Mouse (Mus musculus): ENCODE results near the gene Daam1.

The Daam1 gene

DNA sequence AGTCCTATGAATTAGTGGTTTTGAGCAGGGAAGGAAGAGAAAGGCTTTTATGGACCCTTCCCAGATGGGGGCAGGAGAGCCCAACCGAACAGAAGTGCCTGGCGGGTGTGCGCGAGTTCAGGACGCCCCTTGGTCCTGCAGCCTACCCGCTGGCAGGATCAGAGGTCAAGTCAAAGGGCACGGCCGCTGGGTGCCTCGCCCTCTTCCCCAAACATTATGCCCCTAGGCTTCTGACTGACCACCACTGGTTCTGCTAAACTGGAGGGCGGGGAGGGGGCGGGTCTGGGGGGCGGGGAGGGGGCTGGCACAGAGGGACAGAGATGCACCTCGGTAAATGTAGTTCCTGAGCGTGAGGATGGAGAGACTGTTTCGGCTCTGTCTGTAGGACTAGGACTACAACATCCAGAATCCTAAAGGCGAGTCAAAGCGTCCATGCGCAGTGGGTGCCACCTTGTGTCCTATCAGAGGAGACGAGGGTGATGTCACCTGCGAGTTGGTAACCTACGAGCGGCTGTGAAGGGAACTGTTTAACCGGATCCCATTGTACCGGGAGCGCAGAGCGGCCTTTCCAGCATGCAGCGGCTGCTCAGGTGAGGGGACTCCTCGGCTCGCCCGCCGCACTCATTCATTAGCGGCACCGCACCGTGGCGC, at the start of gene Daam1:
Daam1 (plus strand) TSS at position 472 of the 651 bp plus-strand sequence.
- peak; percentile 96 to 98 for DNase-seq (ENCODE audit: inconsistent age in 2 of 2, low spot score in 1 of 2)

DNA sequence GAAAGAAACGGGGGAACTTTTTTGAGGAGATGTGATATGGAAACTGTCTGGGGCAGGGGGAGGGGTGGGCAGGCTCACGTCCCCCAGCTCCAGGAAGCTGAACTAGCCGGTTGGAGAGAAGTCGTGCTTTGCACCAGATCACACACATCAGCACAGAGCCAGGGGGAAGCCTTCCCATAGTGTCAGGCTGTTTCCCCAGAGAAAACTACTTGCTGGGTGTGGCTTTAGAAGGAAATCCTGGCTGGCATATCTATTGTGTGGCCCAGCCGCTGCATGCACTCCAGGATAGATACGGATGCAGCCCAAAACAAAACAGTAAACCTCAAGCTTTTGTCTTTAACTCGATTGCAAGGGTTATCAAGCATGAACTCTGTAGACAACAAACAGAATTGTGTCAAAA, 49.7 kb upstream of the Daam1 start:
- DNase-seq (ENCODE audit: inconsistent age in 2 of 2, low spot score in 1 of 2): no peak

DNA sequence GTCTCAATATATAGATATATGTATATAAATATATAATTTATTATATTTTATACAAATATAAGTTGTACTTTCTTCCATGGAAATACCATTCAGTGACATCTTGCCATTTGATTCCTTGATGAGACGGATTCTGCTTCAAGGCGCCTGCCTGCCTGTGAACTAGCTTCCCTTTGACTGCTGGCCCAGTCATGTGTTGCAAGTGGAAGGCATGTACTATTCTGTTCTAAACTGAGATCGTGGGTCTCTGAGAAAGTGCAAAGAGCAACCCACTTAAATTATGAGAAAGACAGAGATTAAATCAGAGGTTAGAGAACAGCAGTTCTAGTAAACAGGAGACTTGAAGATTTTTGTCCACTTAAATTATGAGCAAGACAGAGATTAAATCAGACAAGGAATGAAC, 46.9 kb upstream of the Daam1 start:
- DNase-seq (ENCODE audit: inconsistent age in 2 of 2, low spot score in 1 of 2): no peak

DNA sequence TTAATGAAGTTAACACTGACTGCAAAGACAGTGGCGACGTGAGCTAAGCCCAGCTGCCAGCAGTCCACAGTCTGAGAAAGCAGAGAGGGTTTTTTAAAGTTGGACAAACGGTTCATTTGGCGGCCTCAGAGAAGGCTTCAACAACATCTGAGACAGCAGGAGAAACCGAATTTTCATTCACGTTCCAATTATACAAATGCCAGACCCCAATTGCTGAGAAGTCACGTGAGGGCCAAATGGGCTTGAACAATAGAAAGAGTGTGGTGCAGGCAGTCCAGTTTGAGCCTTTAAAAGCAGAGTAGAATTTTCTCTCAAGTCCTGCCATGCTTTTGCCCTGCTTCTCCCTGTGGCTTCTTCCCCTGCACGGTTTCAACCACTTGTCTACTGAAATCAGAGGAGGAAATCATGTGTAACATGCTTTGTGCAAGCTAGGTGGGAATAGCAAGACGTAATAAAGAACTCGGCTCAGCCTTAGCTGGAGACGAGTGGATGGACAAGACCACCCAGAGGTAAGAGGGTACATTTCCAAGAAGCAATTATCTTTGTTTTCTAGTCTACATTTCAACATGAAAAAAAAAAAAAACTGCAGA, 46.1 kb upstream of the Daam1 start:
- no peak for DNase-seq (ENCODE audit: inconsistent age in 2 of 2, low spot score in 1 of 2)

DNA sequence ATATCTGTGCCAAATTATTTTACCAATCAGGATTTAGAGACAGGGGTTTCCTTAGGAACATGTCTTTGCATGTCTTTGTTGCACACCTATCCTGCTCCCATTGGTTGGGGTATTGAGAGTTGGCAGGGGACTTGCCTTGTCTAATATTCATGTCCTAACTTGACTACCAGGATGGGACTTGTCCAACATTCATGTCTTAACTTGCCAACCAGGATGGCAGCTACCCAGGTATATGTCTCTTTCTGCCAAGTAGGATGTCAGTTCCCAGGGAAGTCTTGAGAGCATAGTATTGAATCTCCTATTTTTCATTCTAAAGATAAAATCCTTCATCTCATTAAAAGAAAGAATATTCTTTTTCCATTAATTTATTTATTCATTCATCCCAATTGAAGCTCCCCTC, 44.4 kb upstream of the Daam1 start:
- no peak for DNase-seq (ENCODE audit: inconsistent age in 2 of 2, low spot score in 1 of 2)

DNA sequence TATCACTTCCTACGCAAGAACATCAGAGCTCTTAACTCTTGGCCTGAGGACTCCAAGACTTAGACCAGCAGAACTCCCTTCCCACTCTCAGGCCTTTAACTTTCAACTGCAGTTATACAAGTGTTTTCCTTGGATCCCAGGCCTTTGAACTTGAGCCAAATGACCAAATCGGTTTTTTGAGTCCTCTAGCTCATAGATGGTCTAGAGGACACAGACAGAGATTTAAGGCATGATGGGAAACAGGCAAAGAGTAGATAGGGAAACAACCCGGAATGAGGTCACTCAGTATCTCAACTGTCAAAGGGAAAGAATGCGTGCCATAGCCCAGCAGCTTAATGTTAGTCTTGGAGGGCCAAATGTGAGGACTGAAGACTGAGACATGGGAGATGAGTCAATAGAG, 42.1 kb upstream of the Daam1 start:
- DNase-seq (ENCODE audit: inconsistent age in 2 of 2, low spot score in 1 of 2): peak; percentile 11 to 19

DNA sequence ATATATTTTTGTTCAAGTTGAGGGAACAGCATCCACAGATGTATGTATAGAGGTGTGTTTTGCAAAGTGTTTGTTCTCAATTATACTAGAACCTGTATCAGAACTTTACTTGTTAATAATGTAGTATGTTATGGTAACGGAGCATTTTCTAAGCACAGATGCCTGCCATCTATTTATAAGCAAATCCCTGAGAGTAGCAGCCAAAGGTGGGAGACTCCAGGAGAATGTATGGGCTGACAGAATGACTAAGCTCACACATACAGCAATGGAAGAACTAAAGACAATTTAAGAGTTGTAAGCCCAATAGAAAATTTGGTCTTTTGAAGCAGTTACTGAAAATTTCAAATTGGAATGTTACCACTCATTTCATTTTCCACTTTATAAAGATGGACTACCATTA, 40.3 kb upstream of the Daam1 start:
- no peak for DNase-seq (ENCODE audit: inconsistent age in 2 of 2, low spot score in 1 of 2)

DNA sequence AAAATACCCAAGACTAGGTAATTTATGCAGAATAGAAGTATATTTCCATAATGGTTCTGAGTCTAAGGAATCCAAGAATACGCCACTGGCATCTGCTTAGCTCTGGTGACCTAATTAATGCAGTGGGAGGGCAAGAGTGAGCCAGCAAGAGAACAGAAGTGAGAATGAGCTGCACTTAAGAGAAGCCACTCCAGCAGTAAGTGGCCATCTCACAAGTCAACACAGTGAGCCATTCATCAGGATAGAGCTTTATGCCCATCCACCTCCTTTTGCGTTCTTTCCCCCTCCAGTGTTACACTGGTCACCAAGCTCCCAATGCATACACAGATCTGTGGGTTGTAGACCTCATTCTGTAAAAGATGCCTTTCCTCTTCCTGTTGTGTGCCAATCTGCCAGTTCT, 37.8 kb upstream of the Daam1 start:
- DNase-seq (ENCODE audit: inconsistent age in 2 of 2, low spot score in 1 of 2): no peak

DNA sequence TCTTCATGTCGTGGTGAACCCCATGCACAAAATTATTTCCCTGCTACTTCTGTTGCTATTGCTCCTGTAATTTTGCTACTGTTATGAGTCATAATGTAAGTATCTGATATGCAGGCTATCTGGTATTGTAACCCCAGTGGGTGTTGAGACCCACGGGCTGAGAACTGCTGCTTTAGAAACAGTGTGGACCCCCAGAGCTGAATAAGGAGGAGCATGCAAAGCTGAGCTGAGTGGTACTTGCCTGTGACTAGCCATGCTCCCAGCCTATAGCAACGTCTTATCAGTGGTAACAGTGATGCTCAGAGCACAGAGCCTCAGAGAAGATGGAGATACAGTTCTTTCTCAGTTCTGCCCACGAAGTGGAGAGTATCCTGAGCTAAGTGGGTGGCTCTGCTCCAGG, 35.3 kb upstream of the Daam1 start:
- DNase-seq (ENCODE audit: inconsistent age in 2 of 2, low spot score in 1 of 2): no peak

DNA sequence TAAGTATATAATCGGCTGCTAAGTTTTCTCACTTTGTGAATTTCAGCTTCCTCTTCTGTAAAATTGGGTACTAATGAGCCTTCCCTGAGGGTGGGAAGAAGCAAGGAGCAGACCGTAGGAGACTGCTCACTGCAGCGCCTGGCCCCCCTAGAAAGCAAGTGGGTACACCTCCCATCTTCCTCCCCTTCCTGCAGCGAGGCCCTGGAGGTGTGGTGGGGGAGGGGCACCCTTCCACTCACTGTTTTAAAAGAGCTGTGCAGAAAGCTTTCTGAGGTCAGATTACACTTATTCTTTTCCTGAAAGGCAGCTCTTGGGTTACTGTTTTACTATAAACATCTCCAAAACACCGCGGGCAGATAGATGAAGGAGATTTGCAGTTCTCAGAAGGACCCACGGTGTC, 34.4 kb upstream of the Daam1 start:
- no peak for DNase-seq (ENCODE audit: inconsistent age in 2 of 2, low spot score in 1 of 2)

DNA sequence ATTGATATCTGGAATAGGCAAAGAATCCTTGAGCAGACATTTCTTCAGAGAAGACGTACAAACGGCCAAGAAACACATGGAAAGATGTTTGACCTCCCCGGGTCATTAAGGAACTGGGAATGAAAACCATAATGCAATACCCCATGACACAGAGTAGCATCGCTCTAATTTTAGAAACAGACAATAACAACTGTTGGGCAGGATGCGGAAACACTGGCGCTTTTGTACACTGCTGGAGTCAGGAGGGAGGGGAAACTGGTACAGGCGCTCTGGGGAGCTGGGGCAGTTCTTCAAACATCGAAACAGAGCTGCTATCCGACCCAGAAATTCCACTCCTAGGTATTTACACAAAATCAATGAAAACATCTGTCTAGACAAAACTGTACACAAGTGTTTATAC, 23.6 kb upstream of the Daam1 start:
- no peak for DNase-seq (ENCODE audit: inconsistent age in 2 of 2, low spot score in 1 of 2)

DNA sequence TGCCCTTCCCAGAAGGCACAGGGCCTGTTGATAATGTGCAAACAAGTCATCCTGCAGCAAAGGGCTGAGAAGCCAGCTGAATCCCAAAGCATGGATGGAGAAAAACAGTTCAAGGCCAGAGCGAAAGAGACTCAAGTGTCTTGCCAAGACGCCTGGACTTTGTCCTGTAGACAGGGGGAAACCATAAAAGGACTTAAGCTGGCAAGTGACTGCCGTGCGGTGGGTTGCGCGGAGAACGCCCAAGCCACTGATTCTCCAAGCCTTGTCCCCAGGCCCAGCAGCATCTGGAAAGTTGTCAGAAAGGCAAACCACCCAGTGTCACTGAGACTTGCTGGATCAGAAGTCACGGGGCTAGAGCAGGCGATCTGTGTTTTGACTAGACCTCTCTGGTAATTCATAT, 22.2 kb upstream of the Daam1 start:
- DNase-seq (ENCODE audit: inconsistent age in 2 of 2, low spot score in 1 of 2): peak in 1 of 2 experiments; percentile 31

DNA sequence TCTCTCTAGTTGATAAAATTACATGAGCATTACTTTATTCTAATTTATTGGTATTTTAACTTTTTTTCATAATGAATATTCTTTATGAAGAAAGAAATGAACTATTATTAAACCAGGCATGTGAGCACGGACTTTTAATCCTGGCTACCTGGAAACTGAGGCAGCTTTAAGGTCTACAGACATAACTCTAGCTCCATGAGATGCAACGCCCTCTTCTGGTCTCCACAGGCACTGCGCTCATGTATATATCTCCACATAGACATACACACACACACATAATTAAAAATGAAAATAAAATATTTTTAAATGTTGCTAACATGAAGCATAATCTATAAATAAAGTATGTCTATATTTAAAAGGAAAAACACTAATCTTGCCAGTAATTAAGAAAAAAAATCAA, 21.3 kb upstream of the Daam1 start:
- no peak for DNase-seq (ENCODE audit: inconsistent age in 2 of 2, low spot score in 1 of 2)

DNA sequence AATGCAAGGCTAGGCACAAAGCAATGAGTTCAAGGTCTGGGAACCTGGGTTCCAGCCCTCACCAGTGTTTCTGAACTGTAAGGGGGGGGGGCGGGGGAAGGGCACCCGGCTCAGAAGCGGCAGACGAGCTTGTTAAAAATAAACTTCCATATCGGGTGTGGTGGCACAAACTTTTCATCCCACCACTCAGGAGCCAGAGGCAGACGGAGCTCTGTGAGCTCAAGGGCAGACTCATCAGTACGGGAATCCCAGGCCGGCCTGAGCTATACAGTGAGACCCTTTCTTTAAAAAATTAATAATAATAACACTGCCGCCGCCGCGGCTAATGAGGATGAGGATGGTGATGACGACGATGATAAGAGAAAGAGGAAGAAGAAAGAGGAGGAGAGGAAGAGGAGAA, 18.3 kb upstream of the Daam1 start:
- no peak for DNase-seq (ENCODE audit: inconsistent age in 2 of 2, low spot score in 1 of 2)

DNA sequence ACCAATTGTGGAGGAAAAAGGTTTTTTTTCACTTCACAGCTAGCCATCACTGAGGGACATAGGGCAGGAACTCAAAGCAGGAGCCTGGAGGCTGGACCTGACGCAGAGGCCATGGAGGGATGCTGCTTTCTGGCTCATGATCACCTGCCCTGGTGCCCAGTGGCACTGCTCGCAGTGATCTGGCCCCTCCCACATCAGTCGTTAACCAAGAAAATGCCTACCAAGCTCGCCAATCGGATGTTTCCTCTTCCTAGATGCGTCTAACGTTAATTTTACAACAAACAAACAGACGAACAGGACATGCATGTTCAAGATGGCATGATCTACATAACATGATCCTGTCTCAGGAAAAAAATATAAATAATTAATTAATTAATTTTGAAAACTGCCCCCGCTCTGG, 17.6 kb upstream of the Daam1 start:
- no peak for DNase-seq (ENCODE audit: inconsistent age in 2 of 2, low spot score in 1 of 2)

DNA sequence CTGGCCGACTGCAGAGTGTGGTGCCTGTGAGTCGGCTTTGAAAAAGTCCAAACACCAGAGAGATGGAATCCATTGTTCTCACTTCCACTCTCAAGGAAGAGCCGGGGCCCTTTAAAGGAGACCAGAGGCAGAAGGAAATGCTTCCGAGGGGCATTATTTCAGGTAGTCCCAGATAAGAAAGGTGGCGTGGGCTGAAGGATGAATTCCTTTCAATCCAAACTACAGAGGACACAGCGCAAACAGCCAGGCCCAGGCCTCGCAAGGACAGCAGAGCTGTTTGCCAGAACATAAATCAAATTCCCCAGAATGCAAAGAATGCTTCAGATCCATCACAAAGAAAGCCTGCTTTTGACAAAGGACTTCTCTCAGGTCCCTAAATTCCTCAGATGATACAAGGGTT, 17.1 kb upstream of the Daam1 start:
- DNase-seq (ENCODE audit: inconsistent age in 2 of 2, low spot score in 1 of 2): peak; percentile 32 to 70

DNA sequence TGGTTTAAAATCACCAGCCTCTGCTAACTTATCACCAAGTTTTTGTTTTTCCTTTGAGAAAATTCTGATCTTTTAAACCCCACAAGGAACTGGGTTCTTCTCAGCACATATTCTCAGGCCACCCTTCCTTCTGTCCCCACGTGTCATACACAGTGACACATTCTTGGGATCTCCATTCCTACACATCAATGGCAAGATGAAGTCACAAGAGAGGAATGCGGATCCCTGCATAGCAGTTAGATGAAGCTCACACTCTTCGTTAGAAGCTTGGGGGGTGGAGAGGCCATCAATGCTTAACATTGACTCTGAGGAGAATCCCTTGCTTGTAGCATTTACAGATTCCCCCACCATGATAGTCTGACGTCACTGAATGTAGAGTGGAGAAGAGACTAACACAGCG, 10.8 kb upstream of the Daam1 start:
- DNase-seq (ENCODE audit: inconsistent age in 2 of 2, low spot score in 1 of 2): no peak

DNA sequence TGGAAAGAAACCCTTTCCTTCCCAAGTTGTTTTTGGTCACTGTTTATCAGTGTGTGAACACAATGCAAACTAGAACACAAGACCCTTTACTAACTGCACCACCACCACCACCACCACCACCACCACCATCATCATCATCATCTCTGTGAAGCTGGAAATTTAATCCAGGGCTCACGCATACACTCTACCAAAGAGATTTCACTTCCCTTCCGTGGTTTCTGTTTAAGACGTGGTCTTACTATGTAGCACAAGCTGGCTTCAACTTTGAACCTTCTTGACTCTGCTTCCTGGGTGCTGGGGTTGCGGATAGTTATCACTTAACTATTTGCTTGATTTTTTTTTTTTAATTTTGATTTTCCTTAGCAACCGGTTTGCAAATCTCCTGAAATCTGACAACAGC, 9.6 kb upstream of the Daam1 start:
- no peak for DNase-seq (ENCODE audit: inconsistent age in 2 of 2, low spot score in 1 of 2)

DNA sequence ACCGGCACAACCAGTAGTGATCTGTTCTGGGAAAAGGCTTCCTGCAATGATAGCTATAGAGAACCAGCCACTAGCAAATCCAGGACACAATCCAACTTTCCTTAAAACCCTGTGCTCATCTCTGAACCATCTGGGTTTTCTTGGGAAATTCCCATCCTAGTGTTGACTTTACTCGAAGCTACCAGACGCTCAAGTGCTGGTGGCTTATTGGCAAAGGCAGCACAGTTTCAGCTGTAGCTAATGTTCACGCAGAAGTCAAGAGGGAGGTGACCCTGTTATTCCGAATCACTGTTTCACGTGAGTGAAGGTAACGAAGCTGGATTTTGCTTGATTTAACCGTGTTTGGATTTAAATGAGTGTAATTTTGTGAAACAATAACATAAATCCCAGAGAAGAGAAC, 9.1 kb upstream of the Daam1 start:
- no peak for DNase-seq (ENCODE audit: inconsistent age in 2 of 2, low spot score in 1 of 2)

DNA sequence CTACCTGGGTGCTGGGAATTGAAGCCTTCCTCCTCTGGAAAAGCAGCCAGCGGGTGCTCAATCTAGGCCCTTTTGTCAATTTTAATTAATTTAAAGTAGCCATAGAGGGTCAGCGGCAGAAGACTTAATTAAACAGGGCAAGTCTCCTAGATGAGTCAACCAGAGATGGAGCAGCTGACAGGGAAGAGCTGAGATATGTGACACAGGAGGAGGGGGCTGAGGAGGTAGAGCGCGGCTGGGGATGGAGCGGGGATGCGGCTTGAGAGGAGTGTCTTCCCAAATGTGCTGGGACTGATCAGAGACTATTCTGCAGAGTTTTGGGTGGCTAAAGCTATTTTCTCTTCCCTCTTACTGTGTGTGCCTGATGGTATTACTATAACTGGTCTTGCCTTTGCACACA, 6.0 kb upstream of the Daam1 start:
- DNase-seq (ENCODE audit: inconsistent age in 2 of 2, low spot score in 1 of 2): peak in 1 of 2 experiments; percentile 14

DNA sequence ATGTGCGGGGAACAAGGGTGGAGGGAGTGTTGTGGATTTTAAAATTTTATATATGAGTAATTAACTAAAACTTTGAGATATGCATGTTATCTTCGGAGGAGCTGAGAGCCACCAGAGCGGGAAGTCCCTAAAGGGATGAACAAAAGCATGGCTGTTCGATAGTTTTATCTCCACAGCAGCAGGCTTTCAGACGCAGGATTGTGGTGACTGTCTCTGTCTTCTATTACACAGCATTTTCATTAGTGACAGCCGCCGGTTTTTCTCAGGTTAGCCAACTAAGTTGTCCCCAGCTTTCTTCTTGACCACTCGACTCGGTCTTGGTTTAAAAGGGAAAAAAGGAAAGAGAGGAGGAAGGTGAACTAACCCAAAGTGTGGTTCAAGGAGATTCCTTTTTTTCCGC, 739 bp upstream of the Daam1 start:
- DNase-seq (ENCODE audit: inconsistent age in 2 of 2, low spot score in 1 of 2): no peak

DNA sequence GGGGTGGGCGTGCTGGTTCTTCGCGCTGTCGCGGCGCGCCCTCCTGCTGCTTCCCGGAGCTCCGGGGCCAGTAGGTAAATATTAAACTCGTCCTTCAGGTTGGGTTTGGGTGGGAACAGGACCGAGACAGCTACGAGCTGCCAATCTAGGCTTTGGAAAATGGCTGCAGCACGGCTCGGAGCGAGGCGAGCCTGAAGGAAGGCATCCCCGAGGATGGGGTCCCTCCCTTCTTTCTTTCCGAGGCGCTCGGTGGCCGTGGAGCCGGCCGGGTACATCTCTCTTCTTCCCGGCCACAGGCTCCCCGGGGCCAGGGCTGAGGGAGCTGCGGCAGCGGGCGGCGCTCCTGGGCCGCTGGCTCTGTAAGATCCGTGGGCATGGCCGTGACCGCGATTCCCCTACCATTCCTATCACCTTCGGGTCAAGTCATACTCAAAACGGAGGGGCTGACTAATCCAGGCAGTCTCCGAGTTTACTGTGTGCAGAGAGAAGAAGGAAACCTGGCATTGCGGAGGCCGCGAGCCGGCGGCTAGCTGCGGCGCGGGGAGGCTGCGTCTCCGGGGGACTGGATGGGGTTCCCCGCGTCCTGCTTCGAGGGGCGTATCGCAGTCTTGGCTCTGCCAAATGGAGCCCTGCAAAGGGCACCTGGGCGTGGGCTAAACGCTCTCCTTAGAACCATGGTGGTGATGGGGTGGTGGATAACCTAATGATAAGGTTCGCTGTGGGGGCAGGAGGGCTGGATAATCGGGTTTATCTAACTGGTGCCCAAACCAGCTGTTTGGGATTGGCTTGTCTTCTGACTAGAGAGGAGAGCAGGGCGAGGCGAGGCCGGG, 595 bp downstream of the Daam1 start:
- DNase-seq (ENCODE audit: inconsistent age in 2 of 2, low spot score in 1 of 2): peak; percentile 82 to 93

All from adrenal gland, adult (tissue).